Mouse (Mus musculus): Measurements from ENCODE around the gene Gm7356.
"Not testable (repeated sequence)": the region's sequence is repeated elsewhere in the genome, so short reads cannot be mapped to it uniquely, and the experiment has no call there.

Gene Gm7356

GRCm38 (mm10) chr17:14003604-14004003, at the start of gene Gm7356:
Gene Gm7356, minus strand, starts transcription at chr17:14003704.
- not testable (repeated sequence) for H3K27me3 ChIP-seq (ENCODE audit: control insufficient read depth, insufficient read depth, low read length, poor library complexity, severe bottlenecking); H3K36me3 ChIP-seq (ENCODE audit: control insufficient read depth, insufficient read depth, low read length, poor library complexity, severe bottlenecking); DNase-seq (ENCODE audit: low read depth, low spot score)

- not testable (repeated sequence) for DNase-seq (ENCODE audit: low read depth, low spot score); H3K36me3 ChIP-seq (ENCODE audit: control insufficient read depth, insufficient read depth, low read length, poor library complexity, severe bottlenecking); H3K27me3 ChIP-seq (ENCODE audit: control insufficient read depth, insufficient read depth, low read length, poor library complexity, severe bottlenecking)
Measured at GRCm38 (mm10) chr17:14041880-14042279, 38.4 kb upstream of the Gm7356 start.

GRCm38 (mm10) chr17:14037012-14037411, 33.5 kb upstream of the Gm7356 start:
- H3K36me3 ChIP-seq (ENCODE audit: control insufficient read depth, insufficient read depth, low read length, poor library complexity, severe bottlenecking); DNase-seq (ENCODE audit: low read depth, low spot score); H3K27me3 ChIP-seq (ENCODE audit: control insufficient read depth, insufficient read depth, low read length, poor library complexity, severe bottlenecking): not testable (repeated sequence)

GRCm38 (mm10) chr17:14036113-14036512, 32.6 kb upstream of the Gm7356 start:
- H3K27me3 ChIP-seq (ENCODE audit: control insufficient read depth, insufficient read depth, low read length, poor library complexity, severe bottlenecking); H3K36me3 ChIP-seq (ENCODE audit: control insufficient read depth, insufficient read depth, low read length, poor library complexity, severe bottlenecking); DNase-seq (ENCODE audit: low read depth, low spot score): not testable (repeated sequence)

- not testable (repeated sequence) for H3K27me3 ChIP-seq (ENCODE audit: control insufficient read depth, insufficient read depth, low read length, poor library complexity, severe bottlenecking); DNase-seq (ENCODE audit: low read depth, low spot score); H3K36me3 ChIP-seq (ENCODE audit: control insufficient read depth, insufficient read depth, low read length, poor library complexity, severe bottlenecking)
Measured at GRCm38 (mm10) chr17:13993425-13993824, 10.1 kb downstream of the Gm7356 start.

GRCm38 (mm10) chr17:13987690-13988089, 15.8 kb downstream of the Gm7356 start:
- DNase-seq (ENCODE audit: low read depth, low spot score) = no peak
- Histone ChIP-seq H3K27me3 (ENCODE audit: control insufficient read depth, insufficient read depth, low read length, poor library complexity, severe bottlenecking) (no peaks in the 10 kb centered on the region), H3K36me3 (ENCODE audit: control insufficient read depth, insufficient read depth, low read length, poor library complexity, severe bottlenecking) (no peaks in the 10 kb centered on the region)

GRCm38 (mm10) chr17:13970796-13971195, 32.7 kb downstream of the Gm7356 start:
- H3K27me3 ChIP-seq (ENCODE audit: control insufficient read depth, insufficient read depth, low read length, poor library complexity, severe bottlenecking); DNase-seq (ENCODE audit: low read depth, low spot score); H3K36me3 ChIP-seq (ENCODE audit: control insufficient read depth, insufficient read depth, low read length, poor library complexity, severe bottlenecking): not testable (repeated sequence)

GRCm38 (mm10) chr17:13969917-13970316, 33.6 kb downstream of the Gm7356 start:
- H3K27me3 ChIP-seq (ENCODE audit: control insufficient read depth, insufficient read depth, low read length, poor library complexity, severe bottlenecking); H3K36me3 ChIP-seq (ENCODE audit: control insufficient read depth, insufficient read depth, low read length, poor library complexity, severe bottlenecking); DNase-seq (ENCODE audit: low read depth, low spot score): not testable (repeated sequence)

- not testable (repeated sequence) for H3K27me3 ChIP-seq (ENCODE audit: control insufficient read depth, insufficient read depth, low read length, poor library complexity, severe bottlenecking); H3K36me3 ChIP-seq (ENCODE audit: control insufficient read depth, insufficient read depth, low read length, poor library complexity, severe bottlenecking); DNase-seq (ENCODE audit: low read depth, low spot score)
Measured at GRCm38 (mm10) chr17:13965048-13965447, 38.5 kb downstream of the Gm7356 start.

- DNase-seq (ENCODE audit: low read depth, low spot score); H3K36me3 ChIP-seq (ENCODE audit: control insufficient read depth, insufficient read depth, low read length, poor library complexity, severe bottlenecking); H3K27me3 ChIP-seq (ENCODE audit: control insufficient read depth, insufficient read depth, low read length, poor library complexity, severe bottlenecking): not testable (repeated sequence)
Measured at GRCm38 (mm10) chr17:13962245-13962644, 41.3 kb downstream of the Gm7356 start.

- not testable (repeated sequence) for DNase-seq (ENCODE audit: low read depth, low spot score); H3K27me3 ChIP-seq (ENCODE audit: control insufficient read depth, insufficient read depth, low read length, poor library complexity, severe bottlenecking); H3K36me3 ChIP-seq (ENCODE audit: control insufficient read depth, insufficient read depth, low read length, poor library complexity, severe bottlenecking)
Measured at GRCm38 (mm10) chr17:13958129-13958528, 45.4 kb downstream of the Gm7356 start.

GRCm38 (mm10) chr17:13951570-13951969, 51.9 kb downstream of the Gm7356 start:
- H3K36me3 ChIP-seq (ENCODE audit: control insufficient read depth, insufficient read depth, low read length, poor library complexity, severe bottlenecking); DNase-seq (ENCODE audit: low read depth, low spot score); H3K27me3 ChIP-seq (ENCODE audit: control insufficient read depth, insufficient read depth, low read length, poor library complexity, severe bottlenecking): not testable (repeated sequence)
